Mouse (Mus musculus): ENCODE data around the gene Klhl3. TPM values are rescaled to one million over a fixed set of nuclear protein-coding genes. Genes with fewer than 3 reads are reported as not detected.

Gene Klhl3
- total RNA-seq, 2 experiments from 2014 or later = 33.3 to 37.3 TPM

DNA sequence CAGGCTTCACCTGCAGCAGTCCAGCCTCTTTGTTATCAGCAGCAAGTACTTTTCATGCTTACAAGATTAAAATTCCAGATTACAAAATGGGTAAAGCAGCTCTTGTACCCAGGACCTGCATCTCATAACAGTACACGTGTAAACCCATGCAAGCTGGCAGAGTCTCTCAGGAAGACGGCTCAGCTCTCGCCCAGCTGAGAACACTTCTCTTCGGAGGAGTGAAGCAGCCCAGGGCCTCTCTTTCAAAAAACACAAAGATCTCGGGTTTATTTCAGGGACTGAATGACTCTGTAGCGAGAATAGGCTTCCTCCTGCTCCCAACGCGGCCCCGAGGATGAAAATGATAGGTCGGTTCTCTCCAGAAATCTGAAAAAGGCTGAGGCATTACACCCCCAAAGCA lies 128.8 kb downstream of the Klhl3 start:
- intact Hi-C loops (cut with DNase I) = no loop called here
- peak; percentile 27 to 55 for DNase-seq (ENCODE audit: low spot score in 2 of 2)

DNA sequence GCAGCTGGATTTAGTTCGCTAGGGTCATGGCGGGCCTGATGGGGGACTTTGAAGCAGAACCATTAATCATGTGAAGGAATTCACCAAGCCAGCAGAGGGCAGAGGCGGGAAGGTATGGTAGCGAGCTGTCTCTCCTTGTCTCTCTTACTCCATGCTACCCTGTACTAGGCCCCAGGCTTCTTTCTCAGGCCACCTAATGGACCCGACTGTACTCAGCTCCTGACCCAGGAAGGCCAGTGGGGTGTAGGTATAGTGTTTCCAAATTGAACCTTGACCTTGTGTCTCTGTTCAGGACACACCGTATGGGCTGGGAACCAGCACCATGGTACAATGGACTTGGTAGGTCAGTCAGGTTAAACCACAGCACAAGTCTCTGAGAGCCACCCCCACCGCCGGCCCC lies 129.2 kb downstream of the Klhl3 start:
- intact Hi-C loops (cut with DNase I) = no loop called here

DNA sequence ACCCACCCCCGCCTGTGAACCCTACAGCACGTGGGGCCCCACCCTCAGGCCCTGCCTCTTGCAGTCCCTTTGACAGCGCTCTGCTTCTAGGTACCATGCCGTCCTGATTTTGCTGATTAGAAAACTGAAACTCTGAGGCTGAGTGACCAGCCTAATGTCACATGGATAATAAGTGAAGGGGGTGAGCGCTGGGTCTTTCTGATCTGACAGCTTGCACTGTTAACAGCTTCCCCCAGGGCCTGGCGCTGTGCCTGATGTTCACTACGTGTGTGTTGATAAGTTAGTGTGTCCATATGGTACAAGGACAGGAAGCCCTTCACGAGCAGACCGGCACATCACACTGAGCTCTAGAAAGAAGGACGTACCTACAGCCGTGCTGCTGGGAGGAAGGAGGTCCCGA lies 130.1 kb downstream of the Klhl3 start:
- peak in 1 of 2 experiments; percentile 24 for DNase-seq (ENCODE audit: low spot score in 2 of 2)
- intact Hi-C loops (cut with DNase I) = no loop called here

More for the DNA sequence above, 129.2 kb downstream of the Klhl3 start:
- DNase-seq (ENCODE audit: low spot score in 2 of 2) = no peak

DNA sequence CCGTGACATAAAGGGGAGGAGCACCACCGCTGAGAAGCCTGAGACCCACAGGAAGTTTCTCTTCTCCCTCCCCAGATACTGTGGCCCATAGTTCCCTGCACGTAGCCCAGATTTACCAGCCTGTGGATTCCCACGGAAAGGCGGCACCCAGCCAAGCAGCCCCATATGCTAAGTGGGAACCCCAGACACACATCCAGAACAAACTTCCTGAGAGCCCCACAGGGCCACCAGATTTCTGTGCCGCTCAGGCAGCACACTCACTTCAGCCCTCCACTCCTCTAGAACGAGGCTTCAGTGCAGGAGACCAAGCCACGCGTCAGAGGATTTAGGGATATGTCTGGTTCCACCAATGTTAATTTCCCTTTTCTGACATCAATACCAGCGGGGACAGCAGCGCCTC lies 130.5 kb downstream of the Klhl3 start:
- intact Hi-C loops (cut with DNase I) = no loop called here
- DNase-seq (ENCODE audit: low spot score in 2 of 2) = peak; percentile 40 to 74

- intact Hi-C loops (cut with DNase I) = no loop called here
- no peak for DNase-seq (ENCODE audit: low spot score in 2 of 2)
Measured at GRCm38 (mm10) chr13:57980679-57981078, 132.7 kb downstream of the Klhl3 start.

DNA sequence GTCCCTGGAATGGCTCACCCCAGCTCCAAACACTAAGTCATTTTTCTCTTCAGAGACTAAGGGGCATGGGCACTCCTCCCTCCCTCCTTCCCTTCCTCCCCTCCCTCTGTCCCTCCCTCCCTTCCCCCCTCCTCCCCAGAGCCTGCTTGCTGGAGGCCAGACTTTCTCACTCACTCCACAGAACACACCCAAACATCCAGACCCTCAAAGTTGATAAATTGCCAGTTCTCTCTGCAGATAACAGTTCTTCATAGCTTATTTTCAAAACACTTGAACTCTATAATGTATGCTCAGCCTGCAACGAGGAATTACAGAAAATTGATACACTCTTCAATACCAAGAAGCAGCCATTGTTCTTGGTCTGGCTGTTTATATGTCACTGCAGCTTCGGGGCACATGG lies 133.3 kb downstream of the Klhl3 start:
- no peak for DNase-seq (ENCODE audit: low spot score in 2 of 2)
- intact Hi-C loops (cut with DNase I) = no loop called here

GRCm38 (mm10) chr13:57978931-57979330 lies 134.5 kb downstream of the Klhl3 start:
- DNase-seq (ENCODE audit: low spot score in 2 of 2) = no peak
- intact Hi-C loops (cut with DNase I) = no loop called here

GRCm38 (mm10) chr13:57977721-57978120 lies 135.7 kb downstream of the Klhl3 start:
- no peak for DNase-seq (ENCODE audit: low spot score in 2 of 2)
- intact Hi-C loops (cut with DNase I) = no loop called here

GRCm38 (mm10) chr13:57965658-57966057 lies 147.7 kb downstream of the Klhl3 start:
- DNase-seq (ENCODE audit: low spot score in 2 of 2) = no peak
- intact Hi-C loops (cut with DNase I) = no loop called here

GRCm38 (mm10) chr13:57960254-57960653 lies 153.1 kb downstream of the Klhl3 start:
- DNase-seq (ENCODE audit: low spot score in 2 of 2) = no peak
- intact Hi-C loops (cut with DNase I) = no loop called here

DNA sequence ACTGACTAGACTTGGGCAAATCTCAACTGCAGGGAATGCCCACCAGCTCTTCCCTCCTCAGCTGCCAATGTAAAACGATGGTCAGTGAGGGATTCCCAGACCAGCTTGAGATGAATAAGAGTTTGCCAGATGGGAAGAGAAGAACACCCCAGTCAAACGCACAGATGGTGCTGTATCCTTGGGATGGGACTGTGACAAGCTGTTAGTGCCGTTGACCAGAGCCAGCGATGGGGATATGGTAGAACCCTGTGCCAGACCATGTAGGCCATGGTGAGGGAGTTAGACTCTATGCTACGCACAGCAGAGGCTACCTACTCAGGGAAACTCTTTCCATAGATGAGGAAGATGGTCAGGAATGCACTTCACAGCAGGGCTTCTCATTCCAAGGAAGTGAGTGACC lies 153.6 kb downstream of the Klhl3 start:
- intact Hi-C loops (cut with DNase I) = no loop called here
- DNase-seq (ENCODE audit: low spot score in 2 of 2) = no peak

Small RNAs within 50 kb of the gene (microRNA-seq; reads per million reads assigned to microRNA genes)
- 1,783 to 2,491 reads per million in 2 experiments for gene Mir874

Other genes with a start within 250 kb of the Klhl3 start
- 100 to 1,000 TPM; 269 to 271 TPM for gene Spock1, start 205.3 kb downstream of the Klhl3 start, total RNA-seq (2021)
- gene Hnrnpa0, start 15.0 kb upstream of the Klhl3 start, total RNA-seq (2021) = 100 to 1,000 TPM; 112 to 119 TPM
- 10 to 100 TPM; 28.3 to 30.0 TPM for gene Idnk, start 44.1 kb upstream of the Klhl3 start, total RNA-seq (2021)
- gene Ubqln1, start 102.1 kb upstream of the Klhl3 start, total RNA-seq (2021) = 100 to 1,000 TPM; 141 TPM
- gene Gkap1, start 162.1 kb upstream of the Klhl3 start, total RNA-seq (2021) = 10 to 100 TPM; 16.8 to 18.3 TPM
- 1 to 10 TPM; 2.9 to 4.3 TPM for gene Kif27, start 245.5 kb upstream of the Klhl3 start, total RNA-seq (2021)

All from left cerebral cortex, postnatal 25 days (tissue).